Mouse (Mus musculus) brain, embryonic 14.5 days (tissue): Measurements from ENCODE around the gene Cyba.

ENCODE experiments used
- CTCF ChIP-seq: fragments of 200-500 bp; IDR thresholded peaks from 2 replicates; pipeline ENCODE4 v1.5.1; 2012; ENCODE audit warnings: inconsistent platforms, mild to moderate bottlenecking, moderate library complexity, borderline replicate concordance; ENCODE audit not compliant: insufficient read depth, insufficient read length; ENCODE audit errors: extremely low read depth
- POLR2A ChIP-seq: fragments of 200-500 bp; IDR thresholded peaks from 2 replicates; pipeline ENCODE4 v1.6.1; 2012; ENCODE audit warnings: mild to moderate bottlenecking, inconsistent platforms, borderline replicate concordance; ENCODE audit not compliant: poor library complexity, insufficient read depth, insufficient read length, severe bottlenecking; ENCODE audit errors: extremely low read depth

DNA sequence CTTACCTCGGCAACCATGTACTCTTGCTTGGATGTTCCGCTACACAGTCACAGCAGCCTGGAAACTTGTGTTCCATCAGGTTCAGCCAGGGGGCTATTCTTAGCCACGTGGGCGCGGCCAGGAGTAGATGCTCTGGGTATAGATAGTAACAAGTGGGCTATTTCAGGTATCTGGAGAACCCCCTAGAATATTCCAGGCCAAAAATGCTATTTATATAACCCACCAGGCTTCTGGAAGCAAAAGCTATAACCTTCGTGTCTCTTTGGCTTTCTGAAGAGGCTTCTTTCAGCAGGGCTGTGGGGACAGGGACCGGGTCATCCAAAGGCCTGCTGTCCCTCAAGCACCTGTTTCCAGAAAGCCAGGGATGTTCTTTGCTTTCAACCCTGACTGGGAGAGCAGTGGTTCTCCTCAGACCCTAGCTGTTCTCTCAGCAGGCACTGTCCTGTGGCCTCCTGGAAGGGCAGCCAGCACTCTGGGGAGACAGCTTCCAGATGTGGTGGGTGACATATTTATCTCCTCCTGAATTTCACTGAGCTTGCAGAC, 18.5 kb upstream of the Cyba start:
- no peak for TF ChIP-seq CTCF
- TF ChIP-seq POLR2A, result no peak
